Mouse (Mus musculus): ENCODE results near the gene Tnfrsf18. TPM values are rescaled to one million over a fixed set of nuclear protein-coding genes. Genes with fewer than 3 reads are reported as not detected.

Gene Tnfrsf18
- polyA plus RNA-seq, 1 experiment from 2014 or later = 0.65 TPM

GRCm38 (mm10) chr4:156044754-156045153 is 18.8 kb downstream of the Tnfrsf18 start:
- ATAC-seq (ENCODE audit: insufficient number of reproducible peaks, low FRiP score, low TSS enrichment, low read depth) (no peak), DNase-seq (ENCODE audit: low spot score) (no peak)
- Histone ChIP-seq H3K9me3 (ENCODE audit: control insufficient read depth, low read length) (no peaks in the 10 kb centered on the region), H3K27ac (replicated peaks; ENCODE audit: low read depth, low read length) (no peak overlapping the region), H3K36me3 (ENCODE audit: control insufficient read depth, insufficient read depth, low read length) (no peaks in the 10 kb centered on the region), H3K4me3 (ENCODE audit: low read depth, low read length) (no peak overlapping the region), H3K9ac (ENCODE audit: low read length) (no peak overlapping the region), H3K4me2 (ENCODE audit: low read depth, severe bottlenecking) (no peak overlapping the region), H3K4me1 (ENCODE audit: control insufficient read depth, insufficient read depth, low read length) (no peaks in the 10 kb centered on the region), H3K27me3 (ENCODE audit: control insufficient read depth, insufficient read depth, low read length) (no peaks in the 10 kb centered on the region)
- WGBS = 56% methylated on average over 5 of the region's 5 CpGs

GRCm38 (mm10) chr4:156049779-156050178 is 23.8 kb downstream of the Tnfrsf18 start:
- Histone ChIP-seq H3K36me3 (ENCODE audit: control insufficient read depth, insufficient read depth, low read length) (no peaks in the 10 kb centered on the region), H3K4me2 (ENCODE audit: low read depth, severe bottlenecking) (no peak overlapping the region), H3K27me3 (ENCODE audit: control insufficient read depth, insufficient read depth, low read length) (no peaks in the 10 kb centered on the region), H3K9ac (ENCODE audit: low read length) (no peak overlapping the region), H3K4me3 (ENCODE audit: low read depth, low read length) (no peak overlapping the region), H3K4me1 (ENCODE audit: control insufficient read depth, insufficient read depth, low read length) (no peaks in the 10 kb centered on the region), H3K9me3 (ENCODE audit: control insufficient read depth, low read length) (no peaks in the 10 kb centered on the region), H3K27ac (replicated peaks; ENCODE audit: low read depth, low read length) (no peak overlapping the region)
- ATAC-seq (ENCODE audit: insufficient number of reproducible peaks, low FRiP score, low TSS enrichment, low read depth) (no peak), DNase-seq (ENCODE audit: low spot score) (no peak)
- 91% methylated on average over 3 of the region's 3 CpGs for WGBS

GRCm38 (mm10) chr4:156050391-156050980 is 24.5 kb downstream of the Tnfrsf18 start:
- H3K4me3 ChIP-seq (ENCODE audit: low read depth, low read length) = no peak overlapping the region
- no peaks in the 10 kb centered on the region for H3K4me1 ChIP-seq (ENCODE audit: control insufficient read depth, insufficient read depth, low read length)
- no peak for DNase-seq (ENCODE audit: low spot score)

GRCm38 (mm10) chr4:156053113-156053512 is 27.1 kb downstream of the Tnfrsf18 start:
- Histone ChIP-seq H3K4me2 (ENCODE audit: low read depth, severe bottlenecking) (no peak overlapping the region), H3K4me3 (ENCODE audit: low read depth, low read length) (no peak overlapping the region), H3K4me1 (ENCODE audit: control insufficient read depth, insufficient read depth, low read length) (no peaks in the 10 kb centered on the region), H3K9me3 (ENCODE audit: control insufficient read depth, low read length) (no peaks in the 10 kb centered on the region), H3K27ac (replicated peaks; ENCODE audit: low read depth, low read length) (no peak overlapping the region), H3K27me3 (ENCODE audit: control insufficient read depth, insufficient read depth, low read length) (no peaks in the 10 kb centered on the region), H3K9ac (ENCODE audit: low read length) (no peak overlapping the region), H3K36me3 (ENCODE audit: control insufficient read depth, insufficient read depth, low read length) (no peaks in the 10 kb centered on the region)
- WGBS = 80% methylated on average over 4 of the region's 4 CpGs
- ATAC-seq (ENCODE audit: insufficient number of reproducible peaks, low FRiP score, low TSS enrichment, low read depth) = no peak
- no peak for DNase-seq (ENCODE audit: low spot score)

More at GRCm38 (mm10) chr4:156050391-156050980, 24.5 kb downstream of the Tnfrsf18 start:
- Histone ChIP-seq H3K4me2 (ENCODE audit: low read depth, severe bottlenecking) (no peak overlapping the region), H3K36me3 (ENCODE audit: control insufficient read depth, insufficient read depth, low read length) (no peaks in the 10 kb centered on the region), H3K9me3 (ENCODE audit: control insufficient read depth, low read length) (no peaks in the 10 kb centered on the region), H3K27me3 (ENCODE audit: control insufficient read depth, insufficient read depth, low read length) (no peaks in the 10 kb centered on the region), H3K27ac (replicated peaks; ENCODE audit: low read depth, low read length) (no peak overlapping the region), H3K9ac (ENCODE audit: low read length) (no peak overlapping the region)
- no peak for ATAC-seq (ENCODE audit: insufficient number of reproducible peaks, low FRiP score, low TSS enrichment, low read depth)
- WGBS = 73% methylated on average over 6 of the region's 6 CpGs

- 82% methylated on average over 4 of the region's 4 CpGs for WGBS
These were observed 28.2 kb downstream of the Tnfrsf18 start for GRCm38 (mm10) chr4:156054130-156054529.

GRCm38 (mm10) chr4:156054606-156055005 is 28.6 kb downstream of the Tnfrsf18 start:
- no peak for DNase-seq (ENCODE audit: low spot score)
- WGBS = 93% methylated on average over 6 of the region's 6 CpGs
- Histone ChIP-seq H3K27me3 (ENCODE audit: control insufficient read depth, insufficient read depth, low read length) (no peaks in the 10 kb centered on the region), H3K27ac (replicated peaks; ENCODE audit: low read depth, low read length) (no peak overlapping the region), H3K4me2 (ENCODE audit: low read depth, severe bottlenecking) (no peak overlapping the region), H3K4me1 (ENCODE audit: control insufficient read depth, insufficient read depth, low read length) (0 out of 2 replicates have a peak, but pooled peaks cover under 1% of the 10 kb centered on the region), H3K9ac (ENCODE audit: low read length) (no peak overlapping the region), H3K4me3 (ENCODE audit: low read depth, low read length) (no peak overlapping the region), H3K36me3 (ENCODE audit: control insufficient read depth, insufficient read depth, low read length) (no peaks in the 10 kb centered on the region), H3K9me3 (ENCODE audit: control insufficient read depth, low read length) (no peaks in the 10 kb centered on the region)
- ATAC-seq (ENCODE audit: insufficient number of reproducible peaks, low FRiP score, low TSS enrichment, low read depth) = no peak

More at GRCm38 (mm10) chr4:156054130-156054529, 28.2 kb downstream of the Tnfrsf18 start:
- Histone ChIP-seq H3K9me3 (ENCODE audit: control insufficient read depth, low read length) (no peaks in the 10 kb centered on the region), H3K36me3 (ENCODE audit: control insufficient read depth, insufficient read depth, low read length) (no peaks in the 10 kb centered on the region), H3K27me3 (ENCODE audit: control insufficient read depth, insufficient read depth, low read length) (no peaks in the 10 kb centered on the region), H3K4me3 (ENCODE audit: low read depth, low read length) (no peak overlapping the region), H3K4me1 (ENCODE audit: control insufficient read depth, insufficient read depth, low read length) (no peaks in the 10 kb centered on the region), H3K4me2 (ENCODE audit: low read depth, severe bottlenecking) (no peak overlapping the region), H3K9ac (ENCODE audit: low read length) (no peak overlapping the region), H3K27ac (replicated peaks; ENCODE audit: low read depth, low read length) (no peak overlapping the region)
- no peak for ATAC-seq (ENCODE audit: insufficient number of reproducible peaks, low FRiP score, low TSS enrichment, low read depth)
- DNase-seq (ENCODE audit: low spot score) = no peak

- Histone ChIP-seq H3K9me3 (ENCODE audit: control insufficient read depth, low read length) (no peaks in the 10 kb centered on the region), H3K36me3 (ENCODE audit: control insufficient read depth, insufficient read depth, low read length) (no peaks in the 10 kb centered on the region), H3K27me3 (ENCODE audit: control insufficient read depth, insufficient read depth, low read length) (no peaks in the 10 kb centered on the region), H3K4me2 (ENCODE audit: low read depth, severe bottlenecking) (no peak overlapping the region), H3K4me3 (ENCODE audit: low read depth, low read length) (no peak overlapping the region), H3K4me1 (ENCODE audit: control insufficient read depth, insufficient read depth, low read length) (0 out of 2 replicates have a peak, but pooled peaks cover 3% of the 10 kb centered on the region), H3K9ac (ENCODE audit: low read length) (no peak overlapping the region), H3K27ac (replicated peaks; ENCODE audit: low read depth, low read length) (no peak overlapping the region)
- ATAC-seq (ENCODE audit: insufficient number of reproducible peaks, low FRiP score, low TSS enrichment, low read depth) (no peak), DNase-seq (ENCODE audit: low spot score) (no peak)
- 96% methylated on average over 5 of the region's 5 CpGs for WGBS
These were observed 29.2 kb downstream of the Tnfrsf18 start for GRCm38 (mm10) chr4:156055173-156055572.

GRCm38 (mm10) chr4:156057702-156058101 is 31.7 kb downstream of the Tnfrsf18 start:
- no peak for ATAC-seq (ENCODE audit: insufficient number of reproducible peaks, low FRiP score, low TSS enrichment, low read depth)
- H3K4me3 ChIP-seq (ENCODE audit: low read depth, low read length) = no peak overlapping the region
- H3K27ac ChIP-seq (replicated peaks; ENCODE audit: low read depth, low read length) = no peak overlapping the region
- no peak overlapping the region for H3K9ac ChIP-seq (ENCODE audit: low read length)
- H3K9me3 ChIP-seq (ENCODE audit: control insufficient read depth, low read length) = no peaks in the 10 kb centered on the region
- H3K4me1 ChIP-seq (ENCODE audit: control insufficient read depth, insufficient read depth, low read length) = 0 out of 2 replicates have a peak, but pooled peaks cover 3% of the 10 kb centered on the region
- no peak for DNase-seq (ENCODE audit: low spot score)
- no peak overlapping the region for H3K4me2 ChIP-seq (ENCODE audit: low read depth, severe bottlenecking)
- no peaks in the 10 kb centered on the region for H3K27me3 ChIP-seq (ENCODE audit: control insufficient read depth, insufficient read depth, low read length)
- H3K36me3 ChIP-seq (ENCODE audit: control insufficient read depth, insufficient read depth, low read length) = no peaks in the 10 kb centered on the region
- 76% methylated on average over 10 of the region's 10 CpGs for WGBS

- Histone ChIP-seq H3K4me1 (ENCODE audit: control insufficient read depth, insufficient read depth, low read length) (0 out of 2 replicates have a peak, but pooled peaks cover 3% of the 10 kb centered on the region), H3K9me3 (ENCODE audit: control insufficient read depth, low read length) (no peaks in the 10 kb centered on the region), H3K4me3 (ENCODE audit: low read depth, low read length) (peak overlapping the region; percentile 3; the same call in 1 of the 2 replicates), H3K36me3 (ENCODE audit: control insufficient read depth, insufficient read depth, low read length) (no peaks in the 10 kb centered on the region), H3K9ac (ENCODE audit: low read length) (no peak overlapping the region), H3K27ac (replicated peaks; ENCODE audit: low read depth, low read length) (no peak overlapping the region), H3K27me3 (ENCODE audit: control insufficient read depth, insufficient read depth, low read length) (no peaks in the 10 kb centered on the region), H3K4me2 (ENCODE audit: low read depth, severe bottlenecking) (no peak overlapping the region)
- DNase-seq (ENCODE audit: low spot score) (no peak), ATAC-seq (ENCODE audit: insufficient number of reproducible peaks, low FRiP score, low TSS enrichment, low read depth) (no peak)
- 79% methylated on average over 9 of the region's 9 CpGs for WGBS
These were observed 32.9 kb downstream of the Tnfrsf18 start for GRCm38 (mm10) chr4:156058826-156059225.
